Mouse (Mus musculus) heart, postnatal 4 days (tissue): ENCODE data around the gene Gm815. TPM values are rescaled to one million over a fixed set of nuclear protein-coding genes. Genes with fewer than 3 reads are reported as not detected.

ENCODE experiments used
- DNase-seq: peaks from one replicate; pipeline ENCODE4 v3.0.0; 2021
- total RNA-seq, 2 experiments: library from RNA; stranded (reverse); gene quantifications; 2 replicates each; pipeline ENCODE4 v1.2.3; 2021

Gene Gm815
- total RNA-seq, 2 experiments from 2014 or later, result not detected

GRCm38 (mm10) chr19:26879856-26880255, 5.8 kb upstream of the Gm815 start:
- no peak for DNase-seq

GRCm38 (mm10) chr19:26881866-26882427, 3.7 kb upstream of the Gm815 start:
- no peak for DNase-seq

- no peak for DNase-seq
Measured at GRCm38 (mm10) chr19:26888171-26888570, 2.5 kb downstream of the Gm815 start.

GRCm38 (mm10) chr19:26891306-26891964, 5.8 kb downstream of the Gm815 start:
- peak; percentile 65 for DNase-seq

GRCm38 (mm10) chr19:26892861-26893260, 7.2 kb downstream of the Gm815 start:
- peak; percentile 53 for DNase-seq

- DNase-seq, result no peak
Measured at GRCm38 (mm10) chr19:26902162-26902561, 16.5 kb downstream of the Gm815 start.

GRCm38 (mm10) chr19:26914245-26914644, 28.6 kb downstream of the Gm815 start:
- DNase-seq, result no peak

- no peak for DNase-seq
Measured at GRCm38 (mm10) chr19:26920816-26921215, 35.1 kb downstream of the Gm815 start.

- DNase-seq, result no peak
Measured at GRCm38 (mm10) chr19:26930295-26931283, 44.9 kb downstream of the Gm815 start.

- peak; percentile 8 for DNase-seq
Measured at GRCm38 (mm10) chr19:26934186-26934585, 48.5 kb downstream of the Gm815 start.
